In genomic region chr12:110398351-110398750, GRCm38 (mm10) we compare ENCODE assay signal across 9 mouse cellular contexts. TPM values are rescaled to one million over a fixed set of nuclear protein-coding genes. Genes with fewer than 3 reads are reported as not detected.
DNase-seq lines count a peak whose midpoint lies in the region; ATAC-seq and TF ChIP-seq lines count a peak whose summit lies in the region.
"Had no signal": no experiment of that assay in that cellular context is flagged by ENCODE, and none has a peak within 500 bp of the region (broad histone marks: within the 10 kb centered on the region; RNA-seq: fewer than 3 reads in every experiment).

No protein-coding gene starts in this region.

- WGBS in kidney, adult 2 months, result 21% methylated on average over 8 of the region's 8 CpGs
- WGBS in kidney, embryonic 15.5 days, result 23% methylated on average over 8 of the region's 8 CpGs
- WGBS in hindbrain, embryonic 15.5 days, result 30% methylated on average over 8 of the region's 8 CpGs

- ATAC-seq in kidney, embryonic 15.5 days (replicated peaks; ENCODE audit: low FRiP score), result no peak
- ATAC-seq in hindbrain, embryonic 15.5 days (ENCODE audit: low FRiP score, low read depth), result 0 out of 2 replicates have a peak, but pooled peaks have one; percentile 74

- no peak overlapping the region for H3K9ac ChIP-seq in kidney, embryonic 15.5 days
- no peak overlapping the region for H3K9ac ChIP-seq in hindbrain, embryonic 15.5 days
- H3K9ac ChIP-seq: neural tube, embryonic 12.5 days had no signal

- H3K4me3 ChIP-seq in kidney, adult 2 months (ENCODE audit: insufficient read depth, low read depth, low read length), result no peak overlapping the region
- no peak overlapping the region for H3K4me3 ChIP-seq in kidney, embryonic 15.5 days (replicated peaks)
- H3K4me3 ChIP-seq in hindbrain, embryonic 15.5 days, result no peak overlapping the region
- H3K4me3 ChIP-seq: neural tube, embryonic 12.5 days had no signal

- peak; percentile 68 for DNase-seq in kidney, adult 2 months
- peak; percentile 72 to 91 for DNase-seq in adrenal gland, adult (ENCODE audit: inconsistent age in 2 of 2, low spot score in 1 of 2)
- peak; percentile 80 for DNase-seq in embryo, embryonic 10.5 days (ENCODE audit: low spot score)
- peak; percentile 65 to 74 for DNase-seq in left cerebral cortex, postnatal 36 days (ENCODE audit: low spot score in 2 of 2)
- peak; percentile 73 for DNase-seq in naive thymus-derived CD4-positive, alpha-beta T cell, adult 2 months (ENCODE audit: low read depth)
- peak; percentile 53 to 61 for DNase-seq in thymus, postnatal 36 days

- no peaks in the 10 kb centered on the region for H3K27me3 ChIP-seq in kidney, adult 2 months (replicated peaks; ENCODE audit: control insufficient read depth, insufficient read depth, low read length)
- peaks cover 9% of the 10 kb centered on the region; the same call in 1 of the 2 replicates for H3K27me3 ChIP-seq in kidney, embryonic 15.5 days
- no peaks in the 10 kb centered on the region for H3K27me3 ChIP-seq in hindbrain, embryonic 15.5 days
- H3K27me3 ChIP-seq: neural tube, embryonic 12.5 days had no signal

- no peaks in the 10 kb centered on the region for H3K9me3 ChIP-seq in kidney, embryonic 15.5 days (replicated peaks)
- no peaks in the 10 kb centered on the region for H3K9me3 ChIP-seq in hindbrain, embryonic 15.5 days
- H3K9me3 ChIP-seq: neural tube, embryonic 12.5 days had no signal

- no peak overlapping the region for H3K4me2 ChIP-seq in kidney, embryonic 15.5 days
- no peak overlapping the region for H3K4me2 ChIP-seq in hindbrain, embryonic 15.5 days
- H3K4me2 ChIP-seq: neural tube, embryonic 12.5 days had no signal

- H3K36me3 ChIP-seq in kidney, adult 2 months (ENCODE audit: control insufficient read depth, insufficient read depth, low read length), result no peaks in the 10 kb centered on the region
- no peaks in the 10 kb centered on the region for H3K36me3 ChIP-seq in kidney, embryonic 15.5 days
- H3K36me3 ChIP-seq in hindbrain, embryonic 15.5 days, result no peaks in the 10 kb centered on the region
- H3K36me3 ChIP-seq: neural tube, embryonic 12.5 days had no signal

- intact Hi-C loops in left cerebral cortex, postnatal 36 days (cut with DNase I), result loop anchor here (2.0 kb wide), 1 partner anchor 1496 kb away; no protein-coding TSS in a partner anchor

- TF ChIP-seq POLR2A in kidney, adult 2 months (IDR thresholded peaks at IDR 0.05; ENCODE audit: low read depth, low read length), result no peak

- TF ChIP-seq CTCF in kidney, adult 2 months (conservative IDR thresholded peaks at IDR 0.05; ENCODE audit: insufficient read depth, insufficient read length, low read depth, low read length), result peak; percentile 91

- no peaks in the 10 kb centered on the region for H3K4me1 ChIP-seq in kidney, adult 2 months (ENCODE audit: control insufficient read depth, insufficient read depth, low read length)
- H3K4me1 ChIP-seq in kidney, embryonic 15.5 days, result no peaks in the 10 kb centered on the region
- H3K4me1 ChIP-seq in hindbrain, embryonic 15.5 days (replicated peaks), result no peaks in the 10 kb centered on the region
- H3K4me1 ChIP-seq: neural tube, embryonic 12.5 days had no signal

- H3K27ac ChIP-seq in kidney, adult 2 months (ENCODE audit: insufficient read depth, low read depth, low read length), result no peak overlapping the region
- H3K27ac ChIP-seq in kidney, embryonic 15.5 days, result no peak overlapping the region
- no peak overlapping the region for H3K27ac ChIP-seq in hindbrain, embryonic 15.5 days (replicated peaks)
- H3K27ac ChIP-seq: neural tube, embryonic 12.5 days had no signal

RNA-seq across cellular contexts. Expression of gene Ppp2r5c, which starts 48.6 kb away (rescaled TPM):
- 29.9 and 41.3 TPM in 2 replicates for polyA plus RNA-seq in kidney, adult 2 months (2012; rRNA removed)
- 141 and 143 TPM in 2 replicates for polyA plus RNA-seq in kidney, embryonic 15.5 days (2015; fragmentation: Nextera tagmentation; extraction: Ambion mirVana)
- 143 and 151 TPM in 2 replicates for polyA plus RNA-seq in hindbrain, embryonic 15.5 days (2015; fragmentation: Nextera tagmentation; extraction: Ambion mirVana)
- 100 to 1,000 TPM; 270 to 283 TPM for total RNA-seq in left cerebral cortex, postnatal 36 days (2021)
